Mouse (Mus musculus): Measurements from ENCODE around the gene AL731706.2. TPM values are rescaled to one million over a fixed set of nuclear protein-coding genes. Genes with fewer than 3 reads are reported as not detected.

Gene AL731706.2
- polyA plus RNA-seq, 1 experiment = not detected

GRCm38 (mm10) chr2:136854543-136855388 lies 30.7 kb downstream of the AL731706.2 start:
- no peak for DNase-seq

GRCm38 (mm10) chr2:136850366-136850765 lies 35.1 kb downstream of the AL731706.2 start:
- WGBS = 81% methylated on average over 3 of the region's 3 CpGs
- no peak overlapping the region for H3K4me3 ChIP-seq (replicated peaks; ENCODE audit: insufficient read depth, low read depth, low read length)
- H3K27ac ChIP-seq (ENCODE audit: insufficient read depth, low read length) = no peak overlapping the region
- TF ChIP-seq POLR2A (IDR thresholded peaks at IDR 0.05; ENCODE audit: borderline replicate concordance, insufficient read depth, low read length) (no peak), CTCF (IDR thresholded peaks at IDR 0.05; ENCODE audit: borderline replicate concordance, insufficient read depth, low read depth, low read length) (no peak)
- no peaks in the 10 kb centered on the region for H3K27me3 ChIP-seq (ENCODE audit: control insufficient read depth, insufficient read depth, low read length)
- no peaks in the 10 kb centered on the region for H3K4me1 ChIP-seq (ENCODE audit: control insufficient read depth, insufficient read depth, low read length)
- DNase-seq = no peak

More at GRCm38 (mm10) chr2:136854543-136855388, 30.7 kb downstream of the AL731706.2 start:
- Histone ChIP-seq H3K4me1 (ENCODE audit: control insufficient read depth, insufficient read depth, low read length) (no peaks in the 10 kb centered on the region), H3K27ac (ENCODE audit: insufficient read depth, low read length) (no peak overlapping the region), H3K4me3 (replicated peaks; ENCODE audit: insufficient read depth, low read depth, low read length) (no peak overlapping the region), H3K27me3 (ENCODE audit: control insufficient read depth, insufficient read depth, low read length) (no peaks in the 10 kb centered on the region)
- no peak for TF ChIP-seq POLR2A (IDR thresholded peaks at IDR 0.05; ENCODE audit: borderline replicate concordance, insufficient read depth, low read length)
- no peak for TF ChIP-seq CTCF (IDR thresholded peaks at IDR 0.05; ENCODE audit: borderline replicate concordance, insufficient read depth, low read depth, low read length)
- 49% methylated on average over 5 of the region's 5 CpGs for WGBS

GRCm38 (mm10) chr2:136837994-136838393 lies 47.5 kb downstream of the AL731706.2 start:
- H3K4me3 ChIP-seq (replicated peaks; ENCODE audit: insufficient read depth, low read depth, low read length) = no peak overlapping the region
- no peaks in the 10 kb centered on the region; the same call in 1 of the 2 replicates for H3K4me1 ChIP-seq (ENCODE audit: control insufficient read depth, insufficient read depth, low read length)
- WGBS = 62% methylated on average over 1 of the region's 1 CpGs
- TF ChIP-seq POLR2A (IDR thresholded peaks at IDR 0.05; ENCODE audit: borderline replicate concordance, insufficient read depth, low read length) = no peak
- H3K27ac ChIP-seq (ENCODE audit: insufficient read depth, low read length) = no peak overlapping the region
- DNase-seq = no peak
- no peaks in the 10 kb centered on the region for H3K27me3 ChIP-seq (ENCODE audit: control insufficient read depth, insufficient read depth, low read length)

- 57% methylated on average over 3 of the region's 3 CpGs for WGBS
- Histone ChIP-seq H3K4me3 (replicated peaks; ENCODE audit: insufficient read depth, low read depth, low read length) (no peak overlapping the region), H3K4me1 (ENCODE audit: control insufficient read depth, insufficient read depth, low read length) (no peaks in the 10 kb centered on the region; the same call in 1 of the 2 replicates), H3K27ac (ENCODE audit: insufficient read depth, low read length) (no peak overlapping the region), H3K27me3 (ENCODE audit: control insufficient read depth, insufficient read depth, low read length) (no peaks in the 10 kb centered on the region)
- DNase-seq = peak in 1 of 2 experiments; percentile 54
- TF ChIP-seq POLR2A (IDR thresholded peaks at IDR 0.05; ENCODE audit: borderline replicate concordance, insufficient read depth, low read length) (no peak), CTCF (IDR thresholded peaks at IDR 0.05; ENCODE audit: borderline replicate concordance, insufficient read depth, low read depth, low read length) (peak; percentile 43; the same call in 1 of the 2 replicates)
Measured at GRCm38 (mm10) chr2:136835882-136836281, 49.6 kb downstream of the AL731706.2 start.

Other genes with a start within 250 kb of the AL731706.2 start
- 2,833 and 3,013 TPM in 2 replicates for gene Snap25, start 172.2 kb downstream of the AL731706.2 start, polyA plus RNA-seq (2012; rRNA removed)
- gene Slx4ip, start 5.5 kb upstream of the AL731706.2 start, polyA plus RNA-seq (2012; rRNA removed) = 2.5 and 3.0 TPM in 2 replicates
- 32.4 and 40.2 TPM in 2 replicates for gene AL731706.1, start 5.7 kb upstream of the AL731706.2 start, polyA plus RNA-seq (2012; rRNA removed)
- 11.7 and 12.2 TPM in 2 replicates for gene Mkks, start 5.7 kb upstream of the AL731706.2 start, polyA plus RNA-seq (2012; rRNA removed)
- gene Jag1, start 231.0 kb upstream of the AL731706.2 start, polyA plus RNA-seq (2012; rRNA removed) = 2.4 and 3.1 TPM in 2 replicates

Data from cerebellum, adult 2 months (tissue).